Mouse (Mus musculus) hindbrain, embryonic 10.5 days (tissue): ENCODE results near the gene Oas1a. TPM values are rescaled to one million over a fixed set of nuclear protein-coding genes. Genes with fewer than 3 reads are reported as not detected.

Source experiments
- DNase-seq: peaks from one replicate; pipeline ENCODE4 v3.0.0-alpha.2; 2017; ENCODE audit warnings: low spot score
- H3K27ac ChIP-seq: fragments of 300-500 bp; sonication (generic); 2 replicates; pipeline ENCODE4 v1.5.1; 2016; ENCODE audit warnings: mild to moderate bottlenecking, moderate library complexity
- H3K27me3 ChIP-seq: fragments of 300-500 bp; sonication (generic); 2 replicates; pipeline ENCODE4 v1.6.1; 2016; ENCODE audit warnings: mild to moderate bottlenecking; ENCODE audit not compliant: poor library complexity, insufficient read depth, severe bottlenecking
- H3K36me3 ChIP-seq: fragments of 300-500 bp; sonication (generic); 2 replicates; pipeline ENCODE4 v1.6.1; 2016; ENCODE audit warnings: mild to moderate bottlenecking, moderate library complexity
- H3K4me1 ChIP-seq: fragments of 300-500 bp; sonication (generic); replicated peaks from 2 replicates; pipeline ENCODE4 v1.6.1; 2016; ENCODE audit warnings: mild to moderate bottlenecking
- H3K4me3 ChIP-seq: fragments of 300-500 bp; sonication (generic); 2 replicates; pipeline ENCODE4 v1.5.1; 2016; ENCODE audit warnings: mild to moderate bottlenecking, moderate library complexity
- H3K9me3 ChIP-seq: fragments of 300-500 bp; sonication (generic); 2 replicates; pipeline ENCODE4 v1.6.1; 2016; ENCODE audit warnings: mild to moderate bottlenecking, moderate library complexity
- WGBS: fragments of 180-500 bp; shearing (Covaris S2); methylation state at CpG from one replicate; pipeline ENCODE4 v1.1.7; 2016; 5-methylcytosine and 5-hydroxymethylcytosine counted together
- polyA plus RNA-seq: library from polyadenylated mRNA; unstranded; fragments of >200 nt; fragmentation: Nextera tagmentation; extraction: Ambion mirVana; gene quantifications from 2 replicates; pipeline ENCODE4 v1.2.1, GENCODE M21; 2016

Gene Oas1a
- polyA plus RNA-seq, 1 experiment from 2014 or later = 1.1 TPM

GRCm38 (mm10) chr5:120865336-120865860, 41.9 kb downstream of the Oas1a start:
- H3K27me3 ChIP-seq = no peaks in the 10 kb centered on the region; the same call in 1 of the 2 replicates
- no peaks in the 10 kb centered on the region for H3K36me3 ChIP-seq
- no peak overlapping the region for H3K27ac ChIP-seq
- no peaks in the 10 kb centered on the region for H3K4me1 ChIP-seq
- H3K4me3 ChIP-seq = no peak overlapping the region
- 71% methylated on average over 3 of the region's 3 CpGs for WGBS
- peak; percentile 10 for DNase-seq
- no peaks in the 10 kb centered on the region for H3K9me3 ChIP-seq

DNA sequence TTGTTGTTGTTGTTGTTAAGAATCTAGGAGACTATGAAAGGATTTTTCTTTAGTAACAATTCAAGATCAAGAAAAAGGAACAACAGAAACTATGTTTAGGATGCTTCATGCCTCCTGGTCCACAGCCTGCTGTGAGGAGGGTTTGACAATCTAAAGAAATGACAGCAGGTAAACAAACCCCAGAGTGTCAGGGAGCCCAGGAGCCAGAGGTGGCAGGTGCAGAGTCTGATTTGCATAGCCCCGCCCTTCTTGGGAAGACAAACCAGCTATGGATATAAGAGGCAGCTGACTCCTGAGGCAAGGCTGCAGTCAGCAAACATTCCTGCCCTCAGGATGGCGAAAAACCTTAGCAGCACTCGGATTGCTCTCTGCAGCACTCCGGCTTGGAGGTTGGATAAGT, 46.2 kb downstream of the Oas1a start, which contains the start of gene Oas1h:
TSS of gene Oas1h (plus strand) at position 301 of the 400 bp plus-strand sequence.
- no peak for DNase-seq
- no peaks in the 10 kb centered on the region for H3K4me1 ChIP-seq
- no peaks in the 10 kb centered on the region for H3K27me3 ChIP-seq
- no peaks in the 10 kb centered on the region for H3K36me3 ChIP-seq
- 61% methylated on average over 4 of the region's 4 CpGs for WGBS
- no peak within 1 kb of the TSS for H3K27ac ChIP-seq
- H3K9me3 ChIP-seq = no peaks in the 10 kb centered on the region
- H3K4me3 ChIP-seq = no peak within 1 kb of the TSS

DNA sequence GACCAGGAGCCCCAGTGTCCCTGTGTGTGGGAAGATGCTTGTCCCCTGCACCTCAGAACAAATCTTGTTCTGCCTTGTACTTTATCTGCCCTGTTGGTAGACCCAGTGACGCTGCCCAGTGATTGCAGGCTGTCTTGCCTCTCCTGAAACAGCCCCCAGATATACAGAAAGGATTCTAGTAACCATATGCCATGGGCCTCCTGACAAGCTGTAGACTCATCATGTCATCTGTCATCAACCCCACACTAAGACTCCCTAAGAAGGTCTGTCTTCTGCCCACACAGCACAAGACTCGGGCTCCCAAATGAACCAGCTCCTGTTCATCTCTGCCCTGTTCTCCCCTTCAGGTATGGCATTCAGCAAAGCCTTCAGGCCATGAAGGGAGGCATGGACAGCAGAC, 48.1 kb downstream of the Oas1a start:
- no peak for DNase-seq
- H3K9me3 ChIP-seq = peaks cover 7% of the 10 kb centered on the region
- H3K36me3 ChIP-seq = no peaks in the 10 kb centered on the region
- WGBS = 87% methylated on average over 2 of the region's 2 CpGs
- no peak overlapping the region for H3K4me3 ChIP-seq
- no peaks in the 10 kb centered on the region for H3K27me3 ChIP-seq
- no peaks in the 10 kb centered on the region for H3K4me1 ChIP-seq
- no peak overlapping the region for H3K27ac ChIP-seq

GRCm38 (mm10) chr5:120849601-120850136, 57.7 kb downstream of the Oas1a start:
- DNase-seq = peak; percentile 41
- H3K27me3 ChIP-seq = no peaks in the 10 kb centered on the region
- H3K36me3 ChIP-seq = no peaks in the 10 kb centered on the region
- H3K9me3 ChIP-seq = peaks cover 11% of the 10 kb centered on the region
- no peaks in the 10 kb centered on the region for H3K4me1 ChIP-seq
- H3K27ac ChIP-seq = no peak overlapping the region
- H3K4me3 ChIP-seq = no peak overlapping the region
- 59% methylated on average over 3 of the region's 3 CpGs for WGBS

GRCm38 (mm10) chr5:120847067-120847466, 60.3 kb downstream of the Oas1a start, which contains the start of gene Oas1f:
Oas1f (plus strand) TSS chr5:120847367.
- H3K36me3 ChIP-seq = no peaks in the 10 kb centered on the region
- no peaks in the 10 kb centered on the region for H3K9me3 ChIP-seq
- DNase-seq = no peak
- no peak within 1 kb of the TSS for H3K27ac ChIP-seq
- 77% methylated on average over 4 of the region's 4 CpGs for WGBS
- no peaks in the 10 kb centered on the region for H3K27me3 ChIP-seq
- H3K4me3 ChIP-seq = no peak within 1 kb of the TSS
- no peaks in the 10 kb centered on the region for H3K4me1 ChIP-seq

Other genes with a start within 250 kb of the Oas1a start
- gene Dtx1, start 195.6 kb downstream of the Oas1a start, polyA plus RNA-seq = 1.7 and 5.8 TPM in 2 replicates
- gene Oas2, start 157.7 kb downstream of the Oas1a start, polyA plus RNA-seq = 0.06 and 0.10 TPM in 2 replicates
- gene Oas3, start 129.9 kb downstream of the Oas1a start, polyA plus RNA-seq = 0.16 TPM in 2 replicates
- not detected in 2 replicates for gene Oas1e, start 112.0 kb downstream of the Oas1a start, polyA plus RNA-seq
- gene Oas1c, start 95.0 kb downstream of the Oas1a start, polyA plus RNA-seq = 0.25 and 0.41 TPM in 2 replicates
- not detected in 2 replicates for gene Oas1f, start 60.2 kb downstream of the Oas1a start, polyA plus RNA-seq
- 0.09 TPM in 1 of 2 replicates, not detected in the other for gene Oas1h, start 46.1 kb downstream of the Oas1a start, polyA plus RNA-seq
- 0.12 TPM in 1 of 2 replicates, not detected in the other for gene Oas1g, start 19.9 kb downstream of the Oas1a start, polyA plus RNA-seq
- not detected in 2 replicates for gene Oas1d, start 7.0 kb upstream of the Oas1a start, polyA plus RNA-seq
- 0.30 and 2.2 TPM in 2 replicates for gene Rph3a, start 102.6 kb upstream of the Oas1a start, polyA plus RNA-seq